8 mouse cellular contexts compared by ENCODE assay signal in genomic region chr16:21211501-21211900, GRCm38 (mm10). TPM values are rescaled to one million over a fixed set of nuclear protein-coding genes. Genes with fewer than 3 reads are reported as not detected.
A peak's percentile ranks its signal among the peaks of the same experiment; 100 is the strongest.
DNase-seq lines count a peak whose midpoint lies in the region; ATAC-seq and TF ChIP-seq lines count a peak whose summit lies in the region.

No protein-coding gene starts in this region.

- no peaks in the 10 kb centered on the region for H3K27me3 ChIP-seq in kidney, postnatal 0 days (ENCODE audit: insufficient read depth, low read length)
- H3K27me3 ChIP-seq in forebrain, embryonic 10.5 days (ENCODE audit: poor library complexity, severe bottlenecking) = peaks cover 38% of the 10 kb centered on the region
- no peaks in the 10 kb centered on the region; the same call in 1 of the 2 replicates for H3K27me3 ChIP-seq in limb, embryonic 11.5 days (ENCODE audit: control insufficient read depth, insufficient read depth, low read length)
- H3K27me3 ChIP-seq in neural tube, embryonic 14.5 days (ENCODE audit: control insufficient read depth, insufficient read depth, low read length) = no peaks in the 10 kb centered on the region

- peak overlapping the region; percentile 34 for H3K4me3 ChIP-seq in kidney, postnatal 0 days (replicated peaks; ENCODE audit: low read depth, low read length)
- peak overlapping the region; percentile 48 for H3K4me3 ChIP-seq in forebrain, embryonic 10.5 days
- peak overlapping the region; percentile 34 for H3K4me3 ChIP-seq in limb, embryonic 11.5 days (ENCODE audit: low read depth, low read length)
- H3K4me3 ChIP-seq in neural tube, embryonic 14.5 days (ENCODE audit: low read depth, low read length) = peak overlapping the region; percentile 36

- peak overlapping the region; percentile 50 for H3K9ac ChIP-seq in kidney, postnatal 0 days (ENCODE audit: low read depth, low read length)
- H3K9ac ChIP-seq in limb, embryonic 11.5 days (ENCODE audit: low read length) = peak overlapping the region; percentile 68
- H3K9ac ChIP-seq in neural tube, embryonic 14.5 days (replicated peaks; ENCODE audit: low read depth, low read length) = no peak overlapping the region; the same call in 1 of the 2 replicates

- H3K36me3 ChIP-seq in kidney, postnatal 0 days (ENCODE audit: insufficient read depth, low read length) = no peaks in the 10 kb centered on the region
- peaks cover 53% of the 10 kb centered on the region for H3K36me3 ChIP-seq in forebrain, embryonic 10.5 days (replicated peaks)
- peaks cover 12% of the 10 kb centered on the region for H3K36me3 ChIP-seq in limb, embryonic 11.5 days (ENCODE audit: control insufficient read depth, insufficient read depth, low read length)
- 0 out of 2 replicates have a peak, but pooled peaks cover 3% of the 10 kb centered on the region for H3K36me3 ChIP-seq in neural tube, embryonic 14.5 days (ENCODE audit: control insufficient read depth, insufficient read depth, low read length)

- H3K4me1 ChIP-seq in kidney, postnatal 0 days (replicated peaks; ENCODE audit: insufficient read depth, low read length) = peaks cover 26% of the 10 kb centered on the region
- peaks cover 91% of the 10 kb centered on the region for H3K4me1 ChIP-seq in forebrain, embryonic 10.5 days
- peaks cover 75% of the 10 kb centered on the region for H3K4me1 ChIP-seq in limb, embryonic 11.5 days (ENCODE audit: control insufficient read depth, insufficient read depth, low read length)
- peaks cover 44% of the 10 kb centered on the region for H3K4me1 ChIP-seq in neural tube, embryonic 14.5 days (ENCODE audit: control insufficient read depth, insufficient read depth, low read length)

- no peak for ATAC-seq in kidney, postnatal 0 days (replicated peaks; ENCODE audit: low FRiP score, low read depth)
- no peak; the same call in 1 of the 2 replicates for ATAC-seq in limb, embryonic 11.5 days (ENCODE audit: insufficient number of reproducible peaks, low FRiP score, low TSS enrichment, low read depth)
- ATAC-seq in neural tube, embryonic 14.5 days (ENCODE audit: low read depth) = 0 out of 2 replicates have a peak, but pooled peaks have one; percentile 15

- DNase-seq in kidney, postnatal 0 days (ENCODE audit: low spot score) = no peak
- DNase-seq in kidney, adult 18-20 months = no peak
- DNase-seq in forebrain, embryonic 10.5 days (ENCODE audit: extremely low spot score, low spot score) = no peak
- DNase-seq in limb, embryonic 11.5 days (ENCODE audit: low spot score) = no peak
- DNase-seq in layer of hippocampus, adult 18-20 months (ENCODE audit: low spot score in 2 of 2) = no peak
- DNase-seq in thymus, postnatal 0 days (ENCODE audit: low spot score) = no peak
- no peak for DNase-seq in urinary bladder, postnatal 36 days (ENCODE audit: low spot score in 2 of 2)

- WGBS in kidney, postnatal 0 days = 56% methylated on average over 4 of the region's 4 CpGs
- WGBS in forebrain, embryonic 10.5 days = 35% methylated on average over 4 of the region's 4 CpGs
- WGBS in limb, embryonic 11.5 days = 31% methylated on average over 4 of the region's 4 CpGs
- WGBS in neural tube, embryonic 14.5 days = 47% methylated on average over 4 of the region's 4 CpGs

- no peaks in the 10 kb centered on the region for H3K9me3 ChIP-seq in kidney, postnatal 0 days (replicated peaks; ENCODE audit: low read length)
- H3K9me3 ChIP-seq in forebrain, embryonic 10.5 days = no peaks in the 10 kb centered on the region
- H3K9me3 ChIP-seq in limb, embryonic 11.5 days (ENCODE audit: control insufficient read depth, low read length) = no peaks in the 10 kb centered on the region
- no peaks in the 10 kb centered on the region for H3K9me3 ChIP-seq in neural tube, embryonic 14.5 days (ENCODE audit: control insufficient read depth, low read length)

- no peak for TF ChIP-seq CTCF in kidney, postnatal 0 days (IDR thresholded peaks at IDR 0.05; ENCODE audit: low read depth)

- peak overlapping the region; percentile 68 for H3K4me2 ChIP-seq in kidney, postnatal 0 days (ENCODE audit: low read length)
- peak overlapping the region; percentile 68 for H3K4me2 ChIP-seq in limb, embryonic 11.5 days (ENCODE audit: low read depth, severe bottlenecking)
- H3K4me2 ChIP-seq in neural tube, embryonic 14.5 days (ENCODE audit: low read depth, low read length) = peak overlapping the region; percentile 68

- H3K27ac ChIP-seq in kidney, postnatal 0 days = peak overlapping the region; percentile 73
- peak overlapping the region; percentile 87 for H3K27ac ChIP-seq in forebrain, embryonic 10.5 days
- peak overlapping the region; percentile 93 for H3K27ac ChIP-seq in limb, embryonic 11.5 days (replicated peaks; ENCODE audit: low read depth, low read length)
- peak overlapping the region; percentile 72 for H3K27ac ChIP-seq in neural tube, embryonic 14.5 days (ENCODE audit: low read depth, low read length)

RNA-seq across cellular contexts. Expression of gene Ephb3, which starts 6.9 kb away (rescaled TPM):
- polyA plus RNA-seq in kidney, postnatal 0 days (2015; fragmentation: Nextera tagmentation; extraction: Ambion mirVana) = 12.2 and 13.2 TPM in 2 replicates
- polyA plus RNA-seq in forebrain, embryonic 10.5 days (2016; fragmentation: Nextera tagmentation; extraction: Ambion mirVana) = 19.7 and 19.8 TPM in 2 replicates
- 33.1 and 35.7 TPM in 2 replicates for polyA plus RNA-seq in limb, embryonic 11.5 days (2014; fragmentation: Nextera tagmentation; extraction: Ambion mirVana)
- 11.4 and 12.0 TPM in 2 replicates for polyA plus RNA-seq in neural tube, embryonic 14.5 days (2014; fragmentation: Nextera tagmentation; extraction: Ambion mirVana)
- total RNA-seq in layer of hippocampus, adult 18-20 months (2021) = 10 to 100 TPM; 17.3 to 19.5 TPM
- polyA plus RNA-seq in thymus, postnatal 0 days (2015; fragmentation: Nextera tagmentation; extraction: Ambion mirVana) = 0.83 and 0.90 TPM in 2 replicates

RNA-seq across cellular contexts. Expression of gene Teddm3, which starts 57.7 kb away (rescaled TPM):
- polyA plus RNA-seq in kidney, postnatal 0 days (2015; fragmentation: Nextera tagmentation; extraction: Ambion mirVana) = not detected in 2 replicates
- not detected in 2 replicates for polyA plus RNA-seq in forebrain, embryonic 10.5 days (2016; fragmentation: Nextera tagmentation; extraction: Ambion mirVana)
- polyA plus RNA-seq in limb, embryonic 11.5 days (2014; fragmentation: Nextera tagmentation; extraction: Ambion mirVana) = not detected in 2 replicates
- 0.39 TPM in 1 of 2 replicates, not detected in the other for polyA plus RNA-seq in neural tube, embryonic 14.5 days (2014; fragmentation: Nextera tagmentation; extraction: Ambion mirVana)
- total RNA-seq in layer of hippocampus, adult 18-20 months (2021) = under 1 TPM; 0.50 to 0.58 TPM
- 0.38 and 0.49 TPM in 2 replicates for polyA plus RNA-seq in thymus, postnatal 0 days (2015; fragmentation: Nextera tagmentation; extraction: Ambion mirVana)
